Mouse (Mus musculus) ES-Bruce4 (cell line): ENCODE measurements at regions not wholly inside any gene's neighbourhood (a gene's known extent, or its start where the extent isn't known, plus 50 kb on each side); places are given as distances from the start of the nearest gene placed in this dataset.

Experiments used
- H3K27ac ChIP-seq: 2 replicates; pipeline ENCODE4 v1.5.1; 2012; ENCODE audit warnings: low read length, inconsistent platforms; ENCODE audit not compliant: insufficient read depth
- H3K27me3 ChIP-seq: 2 replicates; pipeline ENCODE4 v1.6.1; 2012; ENCODE audit warnings: mild to moderate bottlenecking, low read length, inconsistent platforms; ENCODE audit not compliant: control insufficient read depth, poor library complexity, insufficient read depth, severe bottlenecking
- H3K36me3 ChIP-seq: 2 replicates; pipeline ENCODE4 v1.6.1; 2012; ENCODE audit warnings: inconsistent platforms, mild to moderate bottlenecking, low read length, moderate library complexity; ENCODE audit not compliant: control insufficient read depth, poor library complexity, insufficient read depth, severe bottlenecking
- H3K4me1 ChIP-seq: one replicate; pipeline ENCODE4 v1.8.1; 2011; ENCODE audit warnings: low read length; ENCODE audit not compliant: control insufficient read depth, insufficient read depth
- H3K4me3 ChIP-seq: 2 replicates; pipeline ENCODE4 v1.5.1; 2011; ENCODE audit warnings: low read depth, mild to moderate bottlenecking, low read length
- H3K9ac ChIP-seq: 2 replicates; pipeline ENCODE4 v1.6.1; 2012; ENCODE audit warnings: low read depth, mild to moderate bottlenecking, inconsistent platforms; ENCODE audit not compliant: poor library complexity, severe bottlenecking
- H3K9me3 ChIP-seq: replicated peaks from 2 replicates; pipeline ENCODE4 v1.6.1; 2012; ENCODE audit warnings: mild to moderate bottlenecking, low read length, inconsistent platforms; ENCODE audit not compliant: control insufficient read depth, poor library complexity, insufficient read depth, severe bottlenecking
- CTCF ChIP-seq: IDR thresholded peaks from one replicate; pipeline ENCODE4 v1.8.1; 2011; ENCODE audit warnings: low read depth, low read length
- EP300 ChIP-seq: IDR thresholded peaks from 2 replicates; pipeline ENCODE4 v1.6.1; 2011; ENCODE audit warnings: low read depth, low read length; ENCODE audit not compliant: insufficient read depth
- POLR2A ChIP-seq: IDR thresholded peaks from one replicate; pipeline ENCODE4 v1.8.1; 2011; ENCODE audit warnings: low read length; ENCODE audit not compliant: insufficient read depth

DNA sequence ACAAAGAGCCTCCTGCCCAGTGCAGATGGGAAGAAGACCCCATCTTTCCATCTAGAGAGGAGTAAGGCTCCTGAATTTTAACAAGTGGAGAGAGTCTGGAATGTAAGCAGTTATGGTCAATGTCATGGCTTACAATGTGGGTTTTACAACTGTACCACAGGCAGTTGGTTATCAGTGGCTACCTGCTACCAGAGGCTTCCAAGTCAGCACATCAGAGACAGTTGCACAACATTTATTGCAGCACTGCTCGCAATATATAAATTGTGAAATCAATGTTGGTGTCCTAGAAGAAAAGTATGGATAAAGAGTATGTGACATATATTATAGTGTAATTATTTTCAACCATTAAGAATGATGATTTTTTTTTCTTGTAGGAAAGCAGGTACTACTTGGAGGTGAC, 285.0 kb upstream of the Kif2a start:
- Histone ChIP-seq H3K27ac (no peak overlapping the region), H3K9ac (no peak overlapping the region), H3K36me3 (no peaks in the 10 kb centered on the region), H3K27me3 (no peaks in the 10 kb centered on the region), H3K9me3 (no peaks in the 10 kb centered on the region), H3K4me3 (no peak overlapping the region), H3K4me1 (no peaks in the 10 kb centered on the region)
- TF ChIP-seq POLR2A (no peak), EP300 (no peak), CTCF (no peak)

DNA sequence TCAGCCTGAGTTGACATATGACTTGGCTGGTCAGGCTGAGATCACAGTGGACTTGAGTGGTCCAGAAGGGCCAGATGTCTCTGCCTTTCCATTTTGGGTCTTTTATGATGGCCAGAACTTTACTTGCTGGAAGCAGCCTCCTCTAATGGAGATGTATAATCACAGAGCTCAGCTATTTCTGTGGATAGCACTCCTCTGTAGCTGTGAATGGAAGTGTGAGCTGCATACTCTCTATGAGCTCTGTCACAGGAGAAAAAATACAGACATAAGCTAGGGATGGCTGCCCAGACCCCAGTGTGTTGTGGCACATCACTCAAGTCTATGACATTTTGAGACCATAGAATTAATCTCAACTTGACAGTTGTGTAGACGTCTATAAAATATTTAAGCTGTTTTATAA, 284.3 kb upstream of the Kif2a start:
- no peaks in the 10 kb centered on the region for H3K9me3 ChIP-seq
- no peak overlapping the region for H3K9ac ChIP-seq
- H3K36me3 ChIP-seq = no peaks in the 10 kb centered on the region
- no peaks in the 10 kb centered on the region for H3K4me1 ChIP-seq
- no peak for TF ChIP-seq POLR2A
- no peak for TF ChIP-seq EP300
- no peak for TF ChIP-seq CTCF
- H3K4me3 ChIP-seq = no peak overlapping the region
- H3K27me3 ChIP-seq = no peaks in the 10 kb centered on the region
- H3K27ac ChIP-seq = no peak overlapping the region

DNA sequence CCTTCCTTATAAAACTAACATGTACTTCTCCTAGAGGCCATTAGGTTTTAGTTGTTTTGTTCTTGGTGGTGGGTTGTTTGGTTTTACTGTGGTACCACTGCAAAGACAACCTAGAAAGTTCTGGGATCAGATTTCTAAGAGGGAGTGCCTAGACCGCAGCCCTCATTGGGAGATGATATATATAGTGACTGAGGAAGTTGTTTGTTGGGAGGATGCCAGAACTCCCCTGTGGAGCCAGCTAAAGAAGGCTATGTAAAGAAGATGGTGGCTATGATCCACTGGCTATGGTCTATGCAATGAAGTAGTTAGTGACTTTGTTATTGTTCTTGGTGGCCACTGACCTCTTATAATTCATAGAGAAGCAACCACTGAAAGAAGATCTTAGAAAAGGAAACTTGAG, 283.8 kb upstream of the Kif2a start:
- Histone ChIP-seq H3K9me3 (no peaks in the 10 kb centered on the region), H3K36me3 (no peaks in the 10 kb centered on the region), H3K4me3 (no peak overlapping the region), H3K4me1 (no peaks in the 10 kb centered on the region), H3K27me3 (no peaks in the 10 kb centered on the region), H3K27ac (no peak overlapping the region), H3K9ac (no peak overlapping the region)
- TF ChIP-seq CTCF = no peak
- TF ChIP-seq EP300 = no peak
- no peak for TF ChIP-seq POLR2A

DNA sequence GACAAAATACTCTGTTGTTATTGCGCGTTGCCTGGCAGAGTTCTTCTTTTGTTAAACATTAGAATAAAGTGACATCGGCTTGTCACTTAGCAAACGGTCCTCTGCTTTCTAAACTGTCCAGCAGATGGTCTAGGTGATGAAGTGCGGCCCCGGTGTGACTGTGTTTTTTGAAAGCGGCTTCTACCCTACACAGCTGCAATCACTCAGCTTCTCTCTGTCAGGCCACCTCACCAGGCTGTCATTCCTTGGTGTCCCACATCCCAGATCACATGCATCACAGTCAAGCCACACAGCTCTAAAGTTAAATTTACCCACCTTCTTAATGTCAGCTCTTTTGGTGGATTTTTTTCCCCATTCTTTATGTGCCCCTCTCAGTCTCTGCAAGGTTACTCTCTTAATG, 282.0 kb upstream of the Kif2a start:
- H3K9me3 ChIP-seq = no peaks in the 10 kb centered on the region
- H3K4me1 ChIP-seq = no peaks in the 10 kb centered on the region
- H3K27ac ChIP-seq = no peak overlapping the region
- TF ChIP-seq CTCF (no peak), POLR2A (no peak), EP300 (no peak)
- H3K9ac ChIP-seq = no peak overlapping the region
- H3K27me3 ChIP-seq = no peaks in the 10 kb centered on the region
- H3K36me3 ChIP-seq = no peaks in the 10 kb centered on the region
- H3K4me3 ChIP-seq = no peak overlapping the region

DNA sequence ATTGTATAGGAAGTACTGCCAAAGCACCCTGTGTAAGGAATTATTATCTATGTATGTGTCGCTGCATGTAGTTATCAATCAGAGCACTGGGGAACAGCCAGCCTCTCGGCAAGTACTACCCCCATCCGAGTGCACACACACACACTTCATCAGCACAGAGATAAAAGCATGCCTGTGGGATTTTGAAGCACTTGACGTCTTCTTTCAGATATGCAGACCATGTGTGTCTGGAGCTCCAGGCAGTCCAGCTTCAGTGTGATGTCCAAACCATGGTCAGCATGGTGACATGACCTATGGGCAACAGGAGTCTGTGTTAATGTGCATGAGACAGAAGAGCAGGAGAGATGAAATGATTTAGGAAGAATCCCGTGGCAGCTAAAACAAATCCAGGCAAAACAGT, 281.4 kb upstream of the Kif2a start:
- H3K9ac ChIP-seq = no peak overlapping the region
- TF ChIP-seq EP300 (no peak), CTCF (no peak), POLR2A (no peak)
- no peaks in the 10 kb centered on the region for H3K27me3 ChIP-seq
- H3K4me3 ChIP-seq = no peak overlapping the region
- H3K4me1 ChIP-seq = no peaks in the 10 kb centered on the region
- no peaks in the 10 kb centered on the region for H3K9me3 ChIP-seq
- no peak overlapping the region for H3K27ac ChIP-seq
- H3K36me3 ChIP-seq = no peaks in the 10 kb centered on the region

DNA sequence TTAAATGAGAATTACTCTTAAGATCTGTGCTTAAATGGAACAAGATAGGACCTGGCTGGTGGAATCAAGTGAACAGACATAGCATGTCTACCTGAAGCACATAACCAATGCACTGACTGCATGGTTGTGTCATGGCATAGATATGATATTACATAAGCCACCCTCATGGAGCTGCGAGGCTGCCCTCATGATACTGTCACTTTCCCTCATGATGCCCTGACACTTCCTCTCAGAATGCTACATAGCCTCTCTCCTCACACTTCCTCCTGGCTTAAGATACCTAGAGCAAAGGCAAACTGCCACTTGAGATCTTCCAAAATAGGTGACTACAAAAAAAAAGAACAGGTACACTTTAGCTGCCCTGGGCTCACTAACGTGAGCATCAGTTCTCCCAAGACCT, 278.9 kb upstream of the Kif2a start:
- no peak overlapping the region for H3K9ac ChIP-seq
- no peak overlapping the region for H3K4me3 ChIP-seq
- no peaks in the 10 kb centered on the region for H3K36me3 ChIP-seq
- no peak overlapping the region for H3K27ac ChIP-seq
- no peaks in the 10 kb centered on the region for H3K9me3 ChIP-seq
- no peaks in the 10 kb centered on the region for H3K4me1 ChIP-seq
- TF ChIP-seq EP300 (no peak), CTCF (no peak), POLR2A (no peak)
- no peaks in the 10 kb centered on the region for H3K27me3 ChIP-seq
